Mouse (Mus musculus) myocyte (in vitro differentiated cells): ENCODE results near the gene Osbpl6.

Experiments
- CEBPB ChIP-seq: IDR thresholded peaks from 2 replicates; pipeline ENCODE4 v1.6.1; 2011; ENCODE audit warnings: mild to moderate bottlenecking, moderate library complexity; ENCODE audit not compliant: poor library complexity, insufficient read depth, severe bottlenecking
- MAX ChIP-seq: IDR thresholded peaks from one replicate; pipeline ENCODE4 v1.6.1; 2011; ENCODE audit warnings: low read depth, mild to moderate bottlenecking, control low read depth
- POLR2A ChIP-seq: IDR thresholded peaks from one replicate; pipeline ENCODE4 v1.6.1; 2011; ENCODE audit warnings: low read depth, mild to moderate bottlenecking, control low read depth, moderate library complexity; ENCODE audit not compliant: insufficient read length
- SRF ChIP-seq: IDR thresholded peaks from one replicate; pipeline ENCODE4 v1.6.1; 2011; ENCODE audit warnings: low read depth; ENCODE audit not compliant: control insufficient read depth, insufficient read length
- TCF12 ChIP-seq: IDR thresholded peaks from one replicate; pipeline ENCODE4 v1.6.1; 2011; ENCODE audit warnings: mild to moderate bottlenecking, control low read depth; ENCODE audit not compliant: poor library complexity, insufficient read depth, severe bottlenecking
- USF1 ChIP-seq: IDR thresholded peaks from one replicate; pipeline ENCODE4 v1.6.1; 2011; ENCODE audit warnings: low read depth, mild to moderate bottlenecking, control low read depth, moderate library complexity

GRCm38 (mm10) chr2:76412924-76413323 lies 6.6 kb downstream of the Osbpl6 start:
- TF ChIP-seq POLR2A (no peak), USF1 (no peak), SRF (no peak), TCF12 (no peak), MAX (no peak), CEBPB (no peak)
